Mouse (Mus musculus): ENCODE results near the gene C2cd3. TPM values are rescaled to one million over a fixed set of nuclear protein-coding genes. Genes with fewer than 3 reads are reported as not detected.

The C2cd3 gene
- polyA plus RNA-seq, 1 experiment from 2014 or later = 21.2 TPM

DNA sequence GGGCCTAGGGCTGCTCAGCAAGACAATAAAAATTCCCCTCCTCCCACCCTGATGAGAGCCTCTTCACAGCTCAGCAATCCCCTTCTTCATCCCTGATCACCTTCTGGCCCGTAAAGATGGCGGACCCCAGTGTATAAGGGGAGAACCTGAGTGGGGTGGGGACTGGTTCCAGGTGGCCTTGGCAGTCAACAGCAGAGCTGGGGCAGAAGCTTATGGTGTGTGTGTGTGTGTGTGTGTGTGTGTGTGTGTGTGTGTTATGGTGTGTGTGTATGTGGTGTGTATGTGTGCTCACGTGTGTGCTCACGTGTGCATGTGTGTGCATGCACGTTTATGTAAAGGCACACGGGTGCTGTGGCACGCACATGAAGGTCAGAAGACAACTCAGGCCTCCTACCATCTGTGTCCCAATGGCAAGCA is 122.4 kb downstream of the C2cd3 start:
- no peak for ATAC-seq (ENCODE audit: low read depth)
- H3K36me3 ChIP-seq = 0 out of 2 replicates have a peak, but pooled peaks cover 6% of the 10 kb centered on the region
- peak overlapping the region; percentile 42; the same call in 1 of the 2 replicates for H3K27ac ChIP-seq (replicated peaks)
- H3K9me3 ChIP-seq = no peaks in the 10 kb centered on the region
- WGBS = 87% methylated on average over 7 of the region's 7 CpGs
- peaks cover 13% of the 10 kb centered on the region for H3K27me3 ChIP-seq
- H3K9ac ChIP-seq = 0 out of 2 replicates have a peak overlapping the region, but pooled peaks have one; percentile 64
- H3K4me1 ChIP-seq (replicated peaks) = peaks cover 44% of the 10 kb centered on the region
- H3K4me2 ChIP-seq = peak overlapping the region; percentile 70
- peak overlapping the region; percentile 42 for H3K4me3 ChIP-seq

DNA sequence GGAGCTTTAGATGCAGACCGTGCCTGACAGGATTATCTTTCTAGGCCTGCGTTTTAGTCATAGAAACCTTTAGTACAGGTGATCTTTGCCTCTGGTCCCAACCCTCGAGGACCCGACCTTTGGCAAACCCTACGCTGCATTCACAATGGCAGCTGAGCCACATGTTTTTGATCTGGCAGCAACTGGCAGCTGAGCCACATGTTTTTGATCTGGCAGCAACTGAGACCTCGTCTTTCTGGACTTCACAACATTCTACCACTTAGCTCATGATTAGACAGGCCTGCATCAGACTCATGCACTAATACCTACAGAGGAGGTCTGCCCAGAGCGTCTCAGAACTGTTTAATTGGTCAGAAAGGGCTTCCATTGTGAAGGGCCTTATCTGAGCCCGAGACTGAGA is 123.0 kb downstream of the C2cd3 start:
- Histone ChIP-seq H3K36me3 (0 out of 2 replicates have a peak, but pooled peaks cover 6% of the 10 kb centered on the region), H3K4me2 (peak overlapping the region; percentile 70), H3K4me1 (replicated peaks) (peaks cover 44% of the 10 kb centered on the region), H3K9me3 (no peaks in the 10 kb centered on the region), H3K4me3 (no peak overlapping the region), H3K9ac (0 out of 2 replicates have a peak overlapping the region, but pooled peaks have one; percentile 31), H3K27me3 (peaks cover 13% of the 10 kb centered on the region), H3K27ac (replicated peaks) (peak overlapping the region; percentile 83)
- WGBS = 61% methylated on average over 8 of the region's 8 CpGs
- no peak for ATAC-seq (ENCODE audit: low read depth)

DNA sequence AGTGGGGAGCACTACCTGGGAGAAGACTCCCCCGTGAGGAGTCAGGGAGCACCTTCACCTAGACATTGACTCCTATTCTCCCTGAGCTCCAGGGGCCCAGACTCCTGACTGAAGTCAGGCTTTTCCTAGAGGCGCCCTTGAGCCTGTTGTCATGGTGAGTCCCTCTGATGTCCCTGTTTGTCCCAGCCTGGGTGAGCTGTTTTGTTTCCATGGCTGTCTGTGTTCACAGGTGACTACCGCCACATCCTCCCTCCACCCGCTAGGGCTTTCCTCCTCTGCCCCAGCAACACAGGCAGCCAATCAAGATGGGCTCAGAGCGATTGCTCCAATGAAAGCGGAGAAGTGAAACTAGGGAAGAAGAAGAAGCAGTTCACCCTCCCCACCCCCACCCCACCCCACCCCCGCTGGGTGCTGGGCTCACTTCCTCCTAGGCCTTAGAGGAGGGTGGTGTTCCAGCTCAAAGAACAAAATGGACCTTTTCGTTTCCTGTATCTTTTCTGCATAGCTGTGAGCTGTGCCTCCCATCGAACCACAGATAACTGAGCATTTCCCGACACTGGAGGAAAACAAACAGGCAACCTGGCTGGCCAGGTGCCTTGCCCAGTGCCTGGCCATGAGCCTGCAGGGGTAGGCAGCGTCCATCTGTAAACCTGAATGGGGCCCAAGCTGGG is 123.7 kb downstream of the C2cd3 start:
- 37% methylated on average over 11 of the region's 11 CpGs for WGBS
- peak; percentile 85 for ATAC-seq (ENCODE audit: low read depth)
- Histone ChIP-seq H3K36me3 (0 out of 2 replicates have a peak, but pooled peaks cover 6% of the 10 kb centered on the region), H3K9ac (peak overlapping the region; percentile 41), H3K27ac (replicated peaks) (peak overlapping the region; percentile 83), H3K27me3 (peaks cover 13% of the 10 kb centered on the region), H3K4me1 (replicated peaks) (peaks cover 44% of the 10 kb centered on the region), H3K4me3 (no peak overlapping the region), H3K9me3 (no peaks in the 10 kb centered on the region), H3K4me2 (peak overlapping the region; percentile 70)

DNA sequence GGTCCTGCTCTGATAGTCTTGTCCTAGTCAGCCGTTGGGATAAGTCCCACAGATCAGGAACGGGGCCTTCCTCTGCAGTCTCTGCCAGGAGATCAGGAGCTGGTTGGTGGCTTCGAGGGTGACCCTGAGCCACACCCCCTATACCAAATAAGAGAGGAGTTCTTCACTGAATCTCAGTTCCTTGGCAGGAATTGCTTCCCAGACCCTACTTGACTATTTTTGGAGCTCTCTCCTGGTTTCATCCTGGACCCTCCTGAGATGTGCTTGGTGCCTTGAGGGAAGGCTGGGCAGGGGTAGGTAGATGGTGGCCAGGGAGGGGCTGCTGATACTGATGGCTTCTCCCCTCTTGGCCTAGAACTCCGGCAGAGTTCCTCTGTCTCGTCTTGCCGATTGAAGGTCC is 124.3 kb downstream of the C2cd3 start:
- H3K4me3 ChIP-seq = no peak overlapping the region
- H3K4me2 ChIP-seq = peak overlapping the region; percentile 70
- WGBS = 89% methylated on average over 6 of the region's 6 CpGs
- H3K27me3 ChIP-seq = peaks cover 13% of the 10 kb centered on the region
- H3K36me3 ChIP-seq = 0 out of 2 replicates have a peak, but pooled peaks cover 6% of the 10 kb centered on the region
- peak overlapping the region; percentile 83 for H3K27ac ChIP-seq (replicated peaks)
- 0 out of 2 replicates have a peak overlapping the region, but pooled peaks have one; percentile 41 for H3K9ac ChIP-seq
- peaks cover 44% of the 10 kb centered on the region for H3K4me1 ChIP-seq (replicated peaks)
- ATAC-seq (ENCODE audit: low read depth) = no peak
- no peaks in the 10 kb centered on the region for H3K9me3 ChIP-seq

GRCm38 (mm10) chr7:100496791-100497190 is 124.8 kb downstream of the C2cd3 start:
- Histone ChIP-seq H3K4me3 (no peak overlapping the region), H3K27me3 (peaks cover 13% of the 10 kb centered on the region), H3K27ac (replicated peaks) (no peak overlapping the region), H3K4me1 (replicated peaks) (peaks cover 44% of the 10 kb centered on the region), H3K9ac (no peak overlapping the region), H3K36me3 (0 out of 2 replicates have a peak, but pooled peaks cover 6% of the 10 kb centered on the region), H3K4me2 (no peak overlapping the region), H3K9me3 (no peaks in the 10 kb centered on the region)
- 96% methylated on average over 9 of the region's 9 CpGs for WGBS
- no peak for ATAC-seq (ENCODE audit: low read depth)

- ATAC-seq (ENCODE audit: low read depth) = no peak
- Histone ChIP-seq H3K4me1 (replicated peaks) (peaks cover 41% of the 10 kb centered on the region), H3K27ac (replicated peaks) (no peak overlapping the region), H3K9me3 (no peaks in the 10 kb centered on the region), H3K9ac (no peak overlapping the region), H3K4me2 (no peak overlapping the region), H3K4me3 (no peak overlapping the region), H3K27me3 (peaks cover 8% of the 10 kb centered on the region), H3K36me3 (0 out of 2 replicates have a peak, but pooled peaks cover 6% of the 10 kb centered on the region)
- WGBS = 87% methylated on average over 4 of the region's 4 CpGs
Measured at GRCm38 (mm10) chr7:100497402-100497801, 125.4 kb downstream of the C2cd3 start.

GRCm38 (mm10) chr7:100497982-100498381 is 125.9 kb downstream of the C2cd3 start:
- no peaks in the 10 kb centered on the region for H3K9me3 ChIP-seq
- no peak for ATAC-seq (ENCODE audit: low read depth)
- H3K27me3 ChIP-seq = peaks cover 2% of the 10 kb centered on the region; the same call in 1 of the 2 replicates
- no peak overlapping the region for H3K27ac ChIP-seq (replicated peaks)
- H3K4me3 ChIP-seq = no peak overlapping the region
- no peak overlapping the region for H3K4me2 ChIP-seq
- WGBS = 94% methylated on average over 13 of the region's 13 CpGs
- 0 out of 2 replicates have a peak, but pooled peaks cover 6% of the 10 kb centered on the region for H3K36me3 ChIP-seq
- no peak overlapping the region for H3K9ac ChIP-seq
- peaks cover 36% of the 10 kb centered on the region for H3K4me1 ChIP-seq (replicated peaks)

GRCm38 (mm10) chr7:100499465-100499864 is 127.4 kb downstream of the C2cd3 start:
- peaks cover 21% of the 10 kb centered on the region for H3K4me1 ChIP-seq (replicated peaks)
- 0 out of 2 replicates have a peak, but pooled peaks cover 6% of the 10 kb centered on the region for H3K36me3 ChIP-seq
- H3K4me2 ChIP-seq = no peak overlapping the region
- H3K9me3 ChIP-seq = no peaks in the 10 kb centered on the region
- ATAC-seq (ENCODE audit: low read depth) = no peak
- H3K4me3 ChIP-seq = no peak overlapping the region
- H3K27me3 ChIP-seq = no peaks in the 10 kb centered on the region
- no peak overlapping the region for H3K27ac ChIP-seq (replicated peaks)
- no peak overlapping the region for H3K9ac ChIP-seq

DNA sequence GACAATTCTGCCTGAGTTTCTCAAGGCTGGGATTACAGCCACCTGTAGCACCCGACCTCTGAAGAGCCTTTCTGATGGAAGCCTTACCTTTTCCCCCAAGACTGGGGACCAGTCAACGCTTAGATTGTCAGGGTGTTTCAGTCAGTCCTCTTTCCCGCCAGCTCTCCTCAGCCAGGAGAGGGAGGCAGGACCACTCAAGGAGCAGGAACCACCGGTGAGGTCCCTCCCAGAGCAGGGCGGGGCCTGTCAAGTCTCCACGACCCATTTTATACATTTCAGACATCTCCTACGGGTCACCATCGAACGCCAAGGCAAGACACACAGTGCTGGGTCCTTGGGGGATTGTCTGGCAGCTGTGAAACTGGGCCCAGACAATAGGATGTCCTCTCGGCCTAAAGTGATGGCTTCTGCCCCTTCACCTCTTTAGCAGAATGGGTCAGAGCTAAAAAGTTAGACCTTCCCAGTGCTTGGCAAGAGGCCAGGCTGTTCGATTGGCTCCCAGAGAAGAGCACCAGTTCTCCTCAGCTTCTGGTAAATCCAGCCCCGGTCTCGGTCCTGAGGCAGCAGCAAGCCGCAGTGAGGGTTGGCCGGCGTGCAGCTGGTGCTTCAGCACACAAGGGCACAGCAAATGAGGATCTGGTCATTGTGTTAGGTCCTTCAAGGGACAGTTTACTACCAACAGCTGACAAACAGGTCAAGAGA is 128.4 kb downstream of the C2cd3 start:
- Histone ChIP-seq H3K9me3 (no peaks in the 10 kb centered on the region), H3K4me2 (no peak overlapping the region), H3K27me3 (no peaks in the 10 kb centered on the region), H3K4me1 (replicated peaks) (peaks cover 11% of the 10 kb centered on the region), H3K36me3 (0 out of 2 replicates have a peak, but pooled peaks cover 6% of the 10 kb centered on the region), H3K4me3 (no peak overlapping the region), H3K27ac (replicated peaks) (no peak overlapping the region), H3K9ac (no peak overlapping the region)
- 69% methylated on average over 16 of the region's 16 CpGs for WGBS
- ATAC-seq (ENCODE audit: low read depth) = no peak

- Histone ChIP-seq H3K4me1 (replicated peaks) (peaks cover 3% of the 10 kb centered on the region), H3K9ac (no peak overlapping the region), H3K4me3 (no peak overlapping the region), H3K4me2 (no peak overlapping the region), H3K9me3 (no peaks in the 10 kb centered on the region), H3K27ac (replicated peaks) (no peak overlapping the region), H3K36me3 (0 out of 2 replicates have a peak, but pooled peaks cover 6% of the 10 kb centered on the region), H3K27me3 (no peaks in the 10 kb centered on the region)
- 73% methylated on average over 6 of the region's 6 CpGs for WGBS
- ATAC-seq (ENCODE audit: low read depth) = no peak
Measured at GRCm38 (mm10) chr7:100501027-100501843, 129.2 kb downstream of the C2cd3 start.

DNA sequence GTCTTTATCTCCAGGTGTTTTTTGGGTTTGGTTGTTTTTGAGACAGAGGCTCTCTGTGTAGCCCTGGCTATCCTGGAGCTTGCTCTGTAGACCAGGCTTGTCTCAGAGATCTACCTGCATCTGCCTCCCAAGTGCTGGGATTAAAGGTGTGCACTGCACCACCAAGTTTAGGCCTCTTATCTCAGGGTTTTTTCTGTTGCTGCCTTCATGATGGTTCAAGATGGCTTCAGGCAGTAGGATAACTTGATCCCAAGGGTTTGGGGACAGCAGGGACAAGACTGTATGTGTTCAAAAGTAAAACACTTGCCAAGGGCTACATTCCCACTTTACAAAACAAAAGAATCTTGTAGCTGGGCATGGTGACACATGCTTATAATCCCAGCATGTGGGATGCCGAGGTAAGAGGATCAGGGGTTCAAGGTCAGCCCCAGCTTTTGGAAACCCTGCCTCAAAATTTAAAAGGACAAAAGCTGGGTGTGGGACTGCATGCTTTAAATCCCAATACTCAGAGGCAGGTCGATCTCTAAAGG is 129.9 kb downstream of the C2cd3 start:
- ATAC-seq (ENCODE audit: low read depth) = no peak
- 68% methylated on average over 2 of the region's 2 CpGs for WGBS
- H3K4me2 ChIP-seq = no peak overlapping the region
- H3K4me3 ChIP-seq = no peak overlapping the region
- H3K9me3 ChIP-seq = no peaks in the 10 kb centered on the region
- H3K4me1 ChIP-seq (replicated peaks) = no peaks in the 10 kb centered on the region
- H3K36me3 ChIP-seq = 0 out of 2 replicates have a peak, but pooled peaks cover 6% of the 10 kb centered on the region
- H3K27me3 ChIP-seq = no peaks in the 10 kb centered on the region
- no peak overlapping the region for H3K9ac ChIP-seq
- no peak overlapping the region for H3K27ac ChIP-seq (replicated peaks)
